Mouse (Mus musculus) layer of hippocampus, postnatal 14 days (tissue): ENCODE results near the gene Sowaha. TPM values are rescaled to one million over a fixed set of nuclear protein-coding genes. Genes with fewer than 3 reads are reported as not detected.
A peak's percentile ranks its signal among the peaks of the same experiment; 100 is the strongest.

ENCODE experiments used
- DNase-seq, 2 experiments: peaks; one replicate each; pipeline ENCODE4 v3.0.0; 2021 to 2022; ENCODE audit warnings: low spot score in 2 of 2, mixed read lengths in 1 of 2
- total RNA-seq, 2 experiments: library from RNA; stranded (reverse); gene quantifications; 2 replicates each; pipeline ENCODE4 v1.2.3; 2021

Sowaha gene
- total RNA-seq, 2 experiments from 2014 or later = 106 to 108 TPM

DNA sequence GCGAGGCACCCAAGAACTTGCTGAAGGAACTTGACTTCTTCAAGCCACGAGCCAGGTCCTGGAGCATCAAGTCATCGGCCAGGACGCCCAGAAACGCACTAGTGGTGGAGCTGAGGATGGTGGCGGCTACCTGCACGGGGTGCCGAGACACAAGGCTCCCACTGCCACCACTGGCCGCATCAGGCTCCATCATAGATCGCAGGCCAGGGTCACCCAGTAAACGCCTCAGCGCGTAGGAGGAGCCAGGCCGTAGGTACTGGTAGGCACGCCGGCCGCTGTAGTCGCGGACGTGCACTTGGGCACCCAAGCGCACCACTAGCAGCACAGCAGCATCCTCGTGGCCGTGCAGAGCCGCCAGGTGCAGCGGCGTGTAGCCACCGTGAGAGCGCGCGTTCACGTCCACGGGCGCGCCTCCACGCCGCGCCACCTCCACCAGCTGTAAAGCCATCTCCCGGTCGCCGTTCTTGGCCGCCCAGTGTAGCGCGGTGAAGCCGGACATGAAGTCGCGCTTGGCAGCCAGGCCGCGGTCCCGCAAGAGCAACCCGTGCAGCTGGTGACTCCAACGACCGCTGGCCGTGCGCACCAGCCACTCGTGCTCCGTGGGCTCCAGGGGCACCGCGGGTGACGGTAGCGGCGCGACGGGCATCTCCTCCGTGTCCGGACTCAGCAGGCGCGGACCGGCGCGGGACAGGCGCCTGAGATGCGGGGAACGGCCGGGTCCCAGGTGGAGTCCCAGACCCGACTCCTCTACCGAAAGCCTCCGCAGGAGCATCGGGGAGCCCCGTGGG lies 1.5 kb downstream of the Sowaha start:
- DNase-seq = peak in 1 of 2 experiments; percentile 54

DNA sequence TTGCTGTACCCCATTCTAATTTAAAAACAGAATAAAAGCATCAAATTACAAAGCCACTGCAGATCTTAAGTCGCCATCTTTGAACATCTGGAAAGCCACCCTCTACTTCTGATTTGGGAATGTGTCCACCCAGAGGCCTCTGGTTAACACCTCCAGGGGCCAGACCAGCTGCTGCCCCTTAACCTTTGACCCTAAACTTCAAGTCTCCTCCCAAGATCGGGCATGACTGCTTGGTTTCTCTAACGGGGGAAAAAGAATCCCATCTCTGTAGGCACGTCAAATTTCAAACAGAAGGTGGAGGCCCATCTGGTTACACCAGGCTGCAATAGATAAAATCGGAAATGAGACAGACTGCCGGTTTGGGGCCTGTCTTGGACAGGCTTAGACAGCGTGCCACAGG lies 2.2 kb downstream of the Sowaha start:
- DNase-seq = no peak

DNA sequence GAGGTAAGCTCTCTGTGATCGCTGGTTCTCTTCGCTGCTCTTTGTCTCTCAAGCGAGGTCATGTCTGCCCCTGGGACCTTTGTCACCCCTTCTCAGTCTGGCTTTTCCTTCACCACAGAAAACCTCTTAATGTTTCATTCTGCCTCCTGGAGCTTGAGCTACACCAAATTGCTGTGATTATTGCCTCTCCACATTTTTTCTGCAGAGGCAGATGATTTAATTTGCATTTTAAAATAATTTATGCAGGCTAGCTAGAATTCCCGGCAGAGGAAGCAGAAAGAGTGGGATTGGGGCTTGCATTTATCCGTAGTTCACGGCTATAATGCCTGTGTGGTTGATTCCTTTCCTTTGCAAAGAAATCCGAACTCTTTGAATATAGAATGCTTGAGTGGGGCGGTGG lies 4.5 kb downstream of the Sowaha start:
- DNase-seq = no peak

DNA sequence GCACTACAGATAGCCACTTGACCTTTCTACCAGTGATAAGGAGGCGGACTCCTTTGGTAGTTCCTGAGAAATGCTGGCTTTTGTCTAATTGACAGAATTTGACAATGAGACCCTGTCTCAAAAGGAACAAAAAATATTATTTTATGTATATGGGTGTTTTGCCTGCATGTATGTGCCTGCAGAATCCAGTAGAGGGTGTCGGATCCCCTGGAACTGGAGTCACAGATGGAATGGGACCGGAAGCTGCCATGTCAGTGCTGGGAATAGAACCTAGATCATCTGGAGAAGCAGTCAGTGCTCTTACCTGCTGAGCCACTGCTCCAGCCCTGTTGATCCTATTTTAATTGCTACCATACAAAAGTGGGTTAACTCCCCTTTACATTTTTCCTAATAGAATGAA lies 7.4 kb downstream of the Sowaha start:
- no peak for DNase-seq

DNA sequence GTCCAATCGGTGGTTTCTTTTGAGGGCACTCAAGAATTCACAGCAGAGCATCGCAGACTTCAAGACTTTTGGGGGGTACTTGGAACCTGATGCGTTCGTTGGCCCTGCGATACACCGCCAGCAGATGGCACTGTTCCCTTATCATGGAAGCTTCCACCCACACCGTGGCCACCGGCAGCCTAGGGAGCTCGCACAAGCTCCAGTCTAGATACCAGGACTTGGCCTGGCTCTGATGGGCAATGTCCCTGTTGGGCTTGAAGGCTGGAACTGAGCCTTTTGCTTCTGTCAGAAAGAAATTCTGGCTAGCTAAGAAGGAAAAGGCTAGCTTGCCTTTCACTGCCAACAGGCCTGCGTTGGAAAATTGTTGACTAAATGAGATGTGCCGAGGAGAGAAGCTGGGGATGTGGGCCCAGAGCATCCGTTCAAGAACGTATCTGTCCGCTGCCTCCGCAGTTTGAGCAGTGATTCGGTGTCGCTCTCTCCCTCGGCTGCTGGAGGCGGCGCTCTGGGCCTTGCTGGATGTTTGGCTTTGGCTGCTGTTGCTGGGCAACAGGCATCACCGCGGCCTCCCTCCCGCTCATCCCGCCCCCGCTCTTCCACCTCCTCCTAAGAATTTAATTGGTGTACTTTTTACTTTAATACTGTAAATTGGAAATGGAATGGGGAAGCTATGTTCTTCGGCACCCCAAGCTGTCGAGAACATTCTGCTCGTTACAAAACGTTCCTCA lies 9.9 kb downstream of the Sowaha start, which contains the start of gene Gm9837:
Gm9837 (minus strand) TSS at position 512 of the 728 bp plus-strand sequence.
- peak; percentile 95 to 96 for DNase-seq

- no peak for DNase-seq
These were observed 10.6 kb downstream of the Sowaha start for GRCm38 (mm10) chr11:53469294-53469967.

DNA sequence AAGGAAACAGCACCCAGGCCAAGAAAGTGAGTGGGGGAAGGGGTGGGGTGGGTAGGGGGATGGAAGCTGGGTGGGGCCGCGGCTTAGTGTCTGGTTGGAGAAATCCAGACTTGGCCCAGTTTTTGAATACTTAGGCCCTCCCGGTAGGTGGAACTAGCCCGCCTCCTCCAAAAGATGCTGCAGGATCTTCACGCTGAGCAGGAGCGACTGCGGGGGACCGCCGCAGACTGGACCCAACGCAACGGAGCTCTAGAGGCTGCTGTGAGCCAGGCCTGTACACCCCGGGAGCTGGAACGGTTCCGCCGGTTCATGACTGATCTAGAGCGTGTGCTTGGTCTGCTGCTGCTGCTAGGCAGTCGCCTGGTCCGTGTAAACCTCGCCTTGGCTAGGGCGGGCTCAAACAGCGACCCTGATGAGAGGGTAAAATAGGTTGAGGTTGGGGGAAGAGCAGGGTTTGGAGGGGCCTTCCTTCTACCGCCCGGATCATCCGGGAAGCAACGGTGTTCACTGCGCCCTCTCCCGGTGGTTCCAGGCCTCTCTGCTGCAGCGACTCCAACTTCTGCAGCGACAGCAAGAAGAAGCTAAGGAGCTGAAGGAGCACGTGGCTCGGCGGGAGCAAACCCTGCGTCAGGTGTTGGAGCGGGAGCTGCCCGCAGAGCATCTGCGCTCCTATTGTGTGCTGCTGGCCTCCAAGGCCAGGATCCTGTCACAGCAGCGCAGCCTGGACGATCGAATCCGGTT lies 13.7 kb downstream of the Sowaha start:
- DNase-seq = peak; percentile 79 to 82

- no peak for DNase-seq
These were observed 16.3 kb downstream of the Sowaha start for GRCm38 (mm10) chr11:53463551-53464424.

DNA sequence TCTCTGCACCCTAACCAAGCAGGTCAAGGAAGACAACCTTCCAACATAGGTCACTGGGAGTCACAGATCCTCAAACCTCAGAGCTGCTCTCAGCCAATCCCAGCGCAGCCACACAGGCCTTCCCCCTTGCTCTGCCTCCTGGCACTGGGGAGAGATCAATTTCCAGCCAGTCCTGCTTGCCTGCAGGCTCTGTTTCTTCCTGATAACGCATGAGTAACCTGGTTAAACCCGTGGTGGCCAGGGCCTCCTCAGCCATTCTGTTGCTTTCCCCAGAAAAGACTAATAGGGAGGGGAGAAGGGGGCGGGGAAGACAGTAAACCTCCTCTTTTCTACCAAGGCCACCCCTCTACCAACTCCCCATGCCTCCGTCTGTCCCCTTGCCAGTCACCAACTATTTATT lies 18.3 kb downstream of the Sowaha start:
- no peak for DNase-seq

DNA sequence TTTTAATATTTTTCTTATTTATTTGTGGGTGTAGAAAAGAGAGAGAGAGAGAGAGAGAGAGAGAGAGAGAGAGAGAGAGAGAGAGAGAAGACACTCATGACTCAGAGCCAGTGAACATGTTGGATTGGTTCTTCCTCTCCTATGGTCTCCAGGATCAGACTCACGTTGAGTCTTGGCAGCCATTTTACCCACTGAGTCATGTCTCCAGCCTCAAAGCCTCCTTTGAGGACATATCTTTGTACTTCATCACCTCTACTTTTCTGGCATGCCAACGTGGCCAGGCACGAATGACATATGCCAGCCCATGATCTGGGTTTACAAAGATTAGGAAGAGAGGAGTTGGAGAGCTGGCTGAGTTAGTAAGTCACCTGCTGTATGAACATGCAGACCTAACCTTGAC lies 19.9 kb downstream of the Sowaha start:
- DNase-seq = no peak

- no peak for DNase-seq
These were observed 21.1 kb downstream of the Sowaha start for GRCm38 (mm10) chr11:53458996-53459395.

- DNase-seq = no peak
These were observed 22.6 kb downstream of the Sowaha start for GRCm38 (mm10) chr11:53457372-53457954.

DNA sequence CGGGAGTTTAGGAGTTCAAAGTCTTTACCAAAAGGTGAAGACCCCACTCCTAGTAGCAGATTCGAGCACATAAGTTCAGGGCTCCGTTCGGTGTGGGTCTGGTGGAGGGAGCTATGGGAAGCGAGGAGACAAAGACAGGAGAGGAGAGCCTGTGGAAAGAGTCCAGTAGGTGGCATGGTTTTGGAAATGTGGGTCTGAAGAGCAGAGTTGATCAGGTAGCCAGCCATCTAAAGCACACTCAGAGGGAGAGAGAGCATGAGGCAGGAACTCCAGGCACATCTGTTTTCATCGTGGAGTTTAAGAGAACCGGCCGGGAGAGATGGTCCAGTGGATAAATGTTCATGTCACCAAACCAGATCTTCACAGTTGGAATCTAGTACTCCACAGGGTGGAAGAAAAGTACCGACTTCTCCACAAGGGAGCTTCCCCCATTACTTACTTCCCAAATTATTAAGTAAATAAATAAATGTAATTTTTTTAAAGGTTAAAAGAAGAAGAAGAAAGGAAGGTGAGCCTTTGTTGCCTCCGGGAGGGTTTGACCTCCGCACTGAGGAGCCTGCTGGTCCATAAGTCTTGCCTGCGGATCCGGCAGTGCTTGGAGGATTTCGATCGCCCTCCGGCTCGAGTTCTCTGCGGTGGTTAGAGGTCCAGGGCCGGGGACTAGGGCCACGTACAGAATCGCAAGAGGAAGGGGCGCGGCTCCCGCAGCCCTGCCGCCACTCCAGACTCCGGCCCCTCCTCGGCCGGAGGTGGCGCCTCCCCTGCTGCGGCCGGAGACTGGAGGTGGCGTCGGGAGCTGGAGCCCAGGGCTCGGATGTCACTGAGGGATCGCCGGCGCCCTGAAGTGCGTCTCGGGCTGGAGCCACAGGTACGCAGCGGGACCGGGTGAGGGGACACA lies 23.4 kb downstream of the Sowaha start, which contains the start of the genes Gm10447 and Shroom1:
Gm10447 (minus strand) TSS at position 637 of the 898 bp plus-strand sequence.
Shroom1 (plus strand) TSS at position 732 of the 898 bp plus-strand sequence.
- no peak for DNase-seq

GRCm38 (mm10) chr11:53453031-53453430 lies 27.0 kb downstream of the Sowaha start:
- DNase-seq = no peak

- no peak for DNase-seq
These were observed 27.7 kb downstream of the Sowaha start for GRCm38 (mm10) chr11:53452396-53452795.

- no peak for DNase-seq
These were observed 28.7 kb downstream of the Sowaha start for GRCm38 (mm10) chr11:53451361-53451760.

DNA sequence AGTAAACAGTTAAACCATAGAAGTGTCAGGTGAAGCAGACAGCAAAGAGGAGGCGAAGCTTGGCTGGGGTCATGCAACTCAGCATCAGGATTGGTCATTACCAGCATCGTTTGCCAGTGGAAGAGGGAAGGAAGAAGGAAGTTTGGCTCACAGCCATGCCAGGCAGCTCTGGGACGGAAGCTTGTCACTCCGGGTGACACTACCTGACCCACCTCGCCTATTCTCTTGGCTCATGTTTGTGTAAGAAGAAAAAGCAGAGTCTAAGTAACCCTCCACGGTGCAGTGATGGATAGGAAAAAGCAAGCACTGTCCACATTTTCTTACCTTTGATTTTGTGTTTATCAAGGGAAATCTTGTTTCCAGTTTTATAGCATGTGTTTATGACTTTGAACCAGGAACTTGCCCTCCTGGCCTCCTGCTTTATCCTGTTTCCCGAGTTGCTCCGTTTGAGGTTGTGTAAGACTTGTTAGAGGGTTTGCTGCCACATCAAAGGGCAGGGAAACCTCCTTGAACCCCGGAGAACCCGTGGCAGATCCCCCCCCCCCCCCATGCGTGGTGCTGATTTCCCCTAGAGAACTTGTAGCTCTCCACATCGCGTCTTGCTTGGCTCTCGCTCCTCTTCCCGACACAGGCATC lies 29.9 kb downstream of the Sowaha start:
- no peak for DNase-seq

- no peak for DNase-seq
These were observed 31.5 kb downstream of the Sowaha start for GRCm38 (mm10) chr11:53448529-53448928.
